Mouse (Mus musculus) kidney, adult 2 months (tissue): Measurements from ENCODE around the gene Olfr1508. TPM values are rescaled to one million over a fixed set of nuclear protein-coding genes. Genes with fewer than 3 reads are reported as not detected.
"Not testable (repeated sequence)": the region's sequence is repeated elsewhere in the genome, so short reads cannot be mapped to it uniquely, and the experiment has no call there.

ENCODE experiments used
- DNase-seq: peaks from one replicate; pipeline ENCODE4 v3.0.0; 2021
- H3K27ac ChIP-seq: fragments of 200-500 bp; 2 replicates; pipeline ENCODE4 v1.5.1; 2012; ENCODE audit warnings: low read depth, low read length, control low read depth, inconsistent platforms; ENCODE audit not compliant: insufficient read depth
- H3K27me3 ChIP-seq: fragments of 200-500 bp; replicated peaks from 2 replicates; pipeline ENCODE4 v1.6.1; 2012; ENCODE audit warnings: mild to moderate bottlenecking, moderate library complexity, low read length, inconsistent platforms; ENCODE audit not compliant: control insufficient read depth, insufficient read depth
- H3K36me3 ChIP-seq: fragments of 200-500 bp; 2 replicates; pipeline ENCODE4 v1.6.1; 2012; ENCODE audit warnings: mild to moderate bottlenecking, moderate library complexity, low read length, inconsistent platforms; ENCODE audit not compliant: control insufficient read depth, insufficient read depth
- H3K4me1 ChIP-seq: fragments of 200-500 bp; 2 replicates; pipeline ENCODE4 v1.6.1; 2011; ENCODE audit warnings: low read length; ENCODE audit not compliant: control insufficient read depth, insufficient read depth
- H3K4me3 ChIP-seq: fragments of 200-500 bp; 2 replicates; pipeline ENCODE4 v1.5.1; 2011; ENCODE audit warnings: mild to moderate bottlenecking, low read depth, low read length, control low read depth; ENCODE audit not compliant: insufficient read depth
- CTCF ChIP-seq: fragments of 200-500 bp; conservative IDR thresholded peaks from 2 replicates; pipeline ENCODE4 v1.5.1; 2011; ENCODE audit warnings: low read depth, mild to moderate bottlenecking, control low read depth, low read length, moderate library complexity, mixed read lengths; ENCODE audit not compliant: insufficient read depth, insufficient read length
- POLR2A ChIP-seq: fragments of 200-500 bp; IDR thresholded peaks from one replicate; pipeline ENCODE4 v1.6.1; 2011; ENCODE audit warnings: low read depth, low read length, control low read depth
- WGBS: fragments of 180-500 bp; shearing (Covaris S2); methylation state at CpG from one replicate; pipeline ENCODE4 v1.1.7; 2018; 5-methylcytosine and 5-hydroxymethylcytosine counted together
- polyA plus RNA-seq: library from polyadenylated mRNA; depleted of rRNA; stranded (reverse); fragments of >200 nt; gene quantifications from 2 replicates; pipeline ENCODE4 v1.2.3, GENCODE M21; 2012; rRNA removed

Gene Olfr1508
- polyA plus RNA-seq, result not detected in 2 replicates

GRCm38 (mm10) chr14:52467395-52467794 lies at the start of gene Olfr1508:
Gene Olfr1508, minus strand, starts transcription at chr14:52467495.
- TF ChIP-seq CTCF (no peak), POLR2A (no peak)
- WGBS, result 60% methylated on average over 2 of the region's 2 CpGs
- no peak for DNase-seq
- H3K27me3 ChIP-seq, result no peaks in the 10 kb centered on the region
- H3K27ac ChIP-seq, result no peak within 1 kb of the TSS
- H3K4me3 ChIP-seq, result no peak within 1 kb of the TSS
- H3K36me3 ChIP-seq, result no peaks in the 10 kb centered on the region
- H3K4me1 ChIP-seq, result no peaks in the 10 kb centered on the region

GRCm38 (mm10) chr14:52495516-52495915 lies 28.2 kb upstream of the Olfr1508 start, which contains the start of gene Olfr1507:
Gene Olfr1507, minus strand, starts transcription at chr14:52495749.
- TF ChIP-seq CTCF (no peak), POLR2A (no peak)
- no peaks in the 10 kb centered on the region for H3K27me3 ChIP-seq
- H3K4me3 ChIP-seq, result no peak within 1 kb of the TSS
- DNase-seq, result no peak
- no peaks in the 10 kb centered on the region for H3K36me3 ChIP-seq
- no peaks in the 10 kb centered on the region for H3K4me1 ChIP-seq
- no peak within 1 kb of the TSS for H3K27ac ChIP-seq
- 78% methylated on average over 4 of the region's 4 CpGs for WGBS

- TF ChIP-seq CTCF (no peak), POLR2A (no peak)
- no peak overlapping the region for H3K27ac ChIP-seq
- H3K4me1 ChIP-seq, result no peaks in the 10 kb centered on the region
- H3K36me3 ChIP-seq, result no peaks in the 10 kb centered on the region
- DNase-seq, result no peak
- no peak overlapping the region for H3K4me3 ChIP-seq
- 81% methylated on average over 1 of the region's 1 CpGs for WGBS
- H3K27me3 ChIP-seq, result no peaks in the 10 kb centered on the region
Measured at GRCm38 (mm10) chr14:52465738-52466137, 1.6 kb downstream of the Olfr1508 start.

- no peaks in the 10 kb centered on the region for H3K27me3 ChIP-seq
- no peak for DNase-seq
- TF ChIP-seq POLR2A (no peak), CTCF (no peak)
Measured at GRCm38 (mm10) chr14:52461928-52462327, 5.4 kb downstream of the Olfr1508 start.

GRCm38 (mm10) chr14:52451138-52451537 lies 16.2 kb downstream of the Olfr1508 start:
- H3K27me3 ChIP-seq, result no peaks in the 10 kb centered on the region
- 76% methylated on average over 8 of the region's 8 CpGs for WGBS
- no peak overlapping the region for H3K4me3 ChIP-seq
- no peaks in the 10 kb centered on the region for H3K36me3 ChIP-seq
- H3K4me1 ChIP-seq, result no peaks in the 10 kb centered on the region
- no peak overlapping the region for H3K27ac ChIP-seq
- DNase-seq, result no peak
- no peak for TF ChIP-seq POLR2A
- no peak for TF ChIP-seq CTCF

More at GRCm38 (mm10) chr14:52461928-52462327, 5.4 kb downstream of the Olfr1508 start:
- Histone ChIP-seq H3K27ac (no peak overlapping the region), H3K4me3 (no peak overlapping the region), H3K4me1 (no peaks in the 10 kb centered on the region), H3K36me3 (no peaks in the 10 kb centered on the region)

GRCm38 (mm10) chr14:52442690-52443089 lies 24.6 kb downstream of the Olfr1508 start, which contains the start of gene Olfr1509:
Gene Olfr1509, plus strand, starts transcription at chr14:52442990.
- no peak for DNase-seq
- H3K27me3 ChIP-seq, result no peaks in the 10 kb centered on the region; the same call in 1 of the 2 replicates
- TF ChIP-seq POLR2A (no peak), CTCF (no peak)
- no peaks in the 10 kb centered on the region for H3K36me3 ChIP-seq
- H3K27ac ChIP-seq, result no peak within 1 kb of the TSS
- no peak within 1 kb of the TSS for H3K4me3 ChIP-seq
- H3K4me1 ChIP-seq, result no peaks in the 10 kb centered on the region

GRCm38 (mm10) chr14:52427686-52428085 lies 39.6 kb downstream of the Olfr1508 start:
- 92% methylated on average over 1 of the region's 1 CpGs for WGBS
- Histone ChIP-seq H3K4me3 (no peak overlapping the region), H3K27ac (no peak overlapping the region), H3K36me3 (no peaks in the 10 kb centered on the region), H3K4me1 (no peaks in the 10 kb centered on the region), H3K27me3 (no peaks in the 10 kb centered on the region)
- DNase-seq, result no peak
- TF ChIP-seq CTCF, result no peak
- no peak for TF ChIP-seq POLR2A

- Histone ChIP-seq H3K4me3 (no peak within 1 kb of the TSS), H3K27ac (no peak within 1 kb of the TSS), H3K27me3 (no peaks in the 10 kb centered on the region), H3K36me3 (no peaks in the 10 kb centered on the region), H3K4me1 (no peaks in the 10 kb centered on the region)
- no peak for DNase-seq
- TF ChIP-seq POLR2A (no peak), CTCF (no peak)
- 93% methylated on average over 3 of the region's 3 CpGs for WGBS
Measured at GRCm38 (mm10) chr14:52414273-52414672, 53.0 kb downstream of the Olfr1508 start, which contains the start of gene Olfr1510. Gene Olfr1510, minus strand, starts transcription at chr14:52414373.

GRCm38 (mm10) chr14:52410142-52410919 lies 57.0 kb downstream of the Olfr1508 start:
- not testable (repeated sequence) for DNase-seq, H3K27me3 ChIP-seq, H3K27ac ChIP-seq, H3K4me3 ChIP-seq, H3K4me1 ChIP-seq, H3K36me3 ChIP-seq
- 62% methylated on average over 7 of the region's 10 CpGs for WGBS
